In genomic region chr19:35890191-35890590, GRCm38 (mm10) we compare ENCODE assay signal across 23 mouse cellular contexts.
DNase-seq lines count a peak whose midpoint lies in the region; ATAC-seq lines count a peak whose summit lies in the region.
"Had no signal": no experiment of that assay in that cellular context is flagged by ENCODE, and none has a peak within 500 bp of the region (broad histone marks: within the 10 kb centered on the region; RNA-seq: fewer than 3 reads in every experiment).

No protein-coding gene starts in this region.

- H3K27ac ChIP-seq in hindbrain, embryonic 16.5 days (ENCODE audit: low read depth, low read length) = no peak overlapping the region

- ATAC-seq in frontal cortex, adult (ENCODE audit: low TSS enrichment) = peak; percentile 79
- ATAC-seq in hindbrain, embryonic 16.5 days = no peak
- ATAC-seq: activated CD4-positive, CD25-positive, alpha-beta regulatory T cell, adult 4 months; CD4-positive, CD25-positive, alpha-beta regulatory T cell, adult 4 months; Patski had no signal

- H3K4me3 ChIP-seq in hindbrain, embryonic 16.5 days (ENCODE audit: low read length) = no peak overlapping the region

- 88% methylated on average over 4 of the region's 4 CpGs for WGBS in hindbrain, embryonic 16.5 days

- no peaks in the 10 kb centered on the region for H3K27me3 ChIP-seq in hindbrain, embryonic 16.5 days (replicated peaks; ENCODE audit: control insufficient read depth, insufficient read depth, low read length)
- H3K27me3 ChIP-seq: CH12.LX had no signal

- no peaks in the 10 kb centered on the region for H3K36me3 ChIP-seq in hindbrain, embryonic 16.5 days (ENCODE audit: control insufficient read depth, insufficient read depth, low read length)
- H3K36me3 ChIP-seq: G1E had no signal

- H3K9ac ChIP-seq in hindbrain, embryonic 16.5 days (ENCODE audit: low read depth, low read length) = no peak overlapping the region

- DNase-seq in frontal cortex, postnatal 25 days (ENCODE audit: low spot score in 2 of 2) = no peak
- peak; percentile 10 to 15 for DNase-seq in frontal cortex, adult 2 months (ENCODE audit: extremely low spot score in 1 of 2, low spot score in 1 of 2)
- DNase-seq in frontal cortex, postnatal 10 days (ENCODE audit: low spot score in 2 of 2) = no peak
- DNase-seq in brain, adult 2 months (ENCODE audit: low read depth, low spot score) = peak; percentile 66
- peak; percentile 61 for DNase-seq in telencephalon, adult 2 months (ENCODE audit: low read depth, low spot score)
- DNase-seq in layer of hippocampus, postnatal 14 days (ENCODE audit: low spot score in 2 of 2) = no peak
- DNase-seq: adrenal gland, adult 2 months; adrenal gland, adult 8-10 months; adrenal gland, postnatal 10 days; adrenal gland, postnatal 14 days; adrenal gland, postnatal 25 days; adrenal gland, postnatal 36 days; B cell, adult 2 months; cerebellum, adult 11 months; cerebellum, adult 11-12 months; cerebellum, adult 18-20 months had no signal

- H3K4me1 ChIP-seq in hindbrain, embryonic 16.5 days (ENCODE audit: control insufficient read depth, insufficient read depth, low read depth, low read length) = no peaks in the 10 kb centered on the region

- H3K4me2 ChIP-seq in hindbrain, embryonic 16.5 days (ENCODE audit: low read length) = no peak overlapping the region

- H3K9me3 ChIP-seq in hindbrain, embryonic 16.5 days (ENCODE audit: control insufficient read depth, low read length) = no peaks in the 10 kb centered on the region
- H3K9me3 ChIP-seq: G1E had no signal

Comparison
In these comparisons a context has a peak if more than half of its experiments do, and no peak if none do; other contexts are left out.
1. DNase-seq: peak in frontal cortex, adult 2 months (2 of 2), brain, adult 2 months (single experiment) and telencephalon, adult 2 months (single experiment); none in frontal cortex, postnatal 25 days (0 of 2), frontal cortex, postnatal 10 days (0 of 2) and layer of hippocampus, postnatal 14 days (0 of 2).